Mouse (Mus musculus) small intestine, adult 2 months (tissue): ENCODE results near the gene Pibf1.

Source experiments
- CTCF ChIP-seq: fragments of 200-500 bp; IDR thresholded peaks from 2 replicates; pipeline ENCODE4 v1.5.1; 2012; ENCODE audit warnings: low read depth, mild to moderate bottlenecking, control low read depth, inconsistent platforms, low read length, moderate library complexity, mixed read lengths; ENCODE audit not compliant: insufficient replicate concordance, insufficient read length; ENCODE audit errors: extremely low read depth
- POLR2A ChIP-seq: fragments of 200-500 bp; IDR thresholded peaks from 2 replicates; pipeline ENCODE4 v1.6.1; 2012; ENCODE audit warnings: low read depth, mild to moderate bottlenecking, control low read depth, inconsistent platforms, low read length, moderate library complexity

- TF ChIP-seq POLR2A: no peak
- no peak for TF ChIP-seq CTCF
Observed at GRCm38 (mm10) chr14:99152683-99153082, 53.5 kb downstream of the Pibf1 start.
